Mouse (Mus musculus) retina, embryonic 14.5 days (tissue): ENCODE results near the gene Kif11.

ENCODE experiments used
- DNase-seq: peaks from one replicate; pipeline ENCODE4 v3.0.0-alpha.2; 2015; ENCODE audit warnings: low spot score

The Kif11 gene

DNA sequence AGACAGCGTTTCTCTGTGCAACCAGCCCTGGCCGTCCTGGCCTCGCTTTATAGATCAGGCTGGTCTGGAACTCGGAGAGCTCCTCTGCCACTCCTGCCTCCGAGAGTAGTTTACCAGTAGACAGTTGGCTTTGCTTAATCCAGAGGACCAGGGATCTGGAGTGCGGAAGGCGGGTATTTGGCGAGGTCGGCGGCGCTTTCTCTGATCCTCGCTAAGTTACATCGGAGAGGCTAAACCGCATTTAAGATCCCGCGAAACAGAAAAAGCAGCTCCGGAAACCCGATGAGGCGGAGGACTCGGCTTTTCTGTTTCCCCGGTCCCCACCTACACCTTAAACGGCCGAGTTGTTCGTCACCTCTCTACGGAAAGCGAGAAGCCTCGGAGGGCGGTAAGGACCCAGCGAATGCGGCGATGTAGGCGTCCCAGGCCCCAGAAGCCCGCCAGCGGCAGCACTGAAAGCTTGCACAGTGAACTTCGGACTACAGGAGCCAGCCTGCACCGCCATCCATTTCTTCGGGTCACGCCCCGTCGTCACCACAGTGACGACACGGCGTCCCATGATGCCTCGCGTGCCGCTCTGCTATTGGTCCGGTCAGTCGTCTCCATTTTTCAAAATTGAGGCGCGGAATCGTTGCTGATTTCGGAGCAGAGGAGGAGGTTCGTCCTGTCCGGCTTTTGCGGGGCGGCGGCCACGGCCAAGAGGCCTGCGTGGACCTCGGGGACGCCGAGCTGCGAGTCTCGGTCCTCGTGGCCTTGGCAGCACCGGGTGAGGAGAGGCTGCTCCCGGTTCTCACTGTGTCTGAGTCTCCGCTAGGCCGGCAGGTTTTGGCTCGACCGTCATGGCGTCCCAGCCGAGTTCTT lies at the start of gene Kif11:
TSS of gene Kif11 (plus strand) at position 649 of the 861 bp plus-strand sequence.
- DNase-seq: peak; percentile 97

- DNase-seq: no peak
Observed at GRCm38 (mm10) chr19:37327216-37327615, 49.0 kb upstream of the Kif11 start.

DNA sequence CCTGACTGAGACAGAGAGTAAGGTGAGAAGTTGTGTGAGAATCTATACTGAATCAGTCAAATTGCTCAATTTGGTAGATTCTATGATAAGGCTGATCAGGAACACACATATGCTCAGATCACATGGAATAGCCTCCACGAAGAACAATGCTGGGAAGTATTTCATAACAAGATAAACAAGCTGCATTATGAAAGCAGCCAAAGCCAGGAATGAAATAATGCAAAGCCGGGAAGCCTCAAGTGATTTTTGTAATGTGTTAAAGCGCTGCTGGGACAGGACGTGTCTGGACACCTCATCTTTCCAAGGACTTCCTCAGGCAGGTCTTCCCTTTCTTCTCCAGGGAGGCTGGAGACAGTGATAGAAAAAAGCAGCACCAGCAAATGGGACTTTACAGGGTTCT lies 43.5 kb upstream of the Kif11 start:
- no peak for DNase-seq

- DNase-seq: no peak
Observed at GRCm38 (mm10) chr19:37333357-37333756, 42.8 kb upstream of the Kif11 start.

DNA sequence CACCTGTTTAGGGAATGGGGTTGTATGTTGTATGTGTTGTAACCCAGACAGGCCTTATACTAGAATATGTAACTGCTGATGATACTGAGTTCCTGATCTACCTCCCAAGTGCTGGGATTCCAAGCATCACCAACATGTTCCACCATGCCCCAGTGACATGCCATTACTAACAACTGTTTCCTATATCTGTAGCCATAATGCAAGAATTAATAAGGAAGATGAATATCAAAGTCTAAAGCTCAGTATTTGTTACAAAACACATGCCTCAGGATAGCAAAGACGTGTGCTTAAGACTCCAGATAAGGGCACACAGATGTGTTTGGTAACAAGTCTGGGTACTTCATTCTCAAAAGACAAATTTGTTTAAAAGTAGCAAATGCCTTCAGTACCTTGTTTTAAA lies 40.8 kb upstream of the Kif11 start:
- no peak for DNase-seq

DNA sequence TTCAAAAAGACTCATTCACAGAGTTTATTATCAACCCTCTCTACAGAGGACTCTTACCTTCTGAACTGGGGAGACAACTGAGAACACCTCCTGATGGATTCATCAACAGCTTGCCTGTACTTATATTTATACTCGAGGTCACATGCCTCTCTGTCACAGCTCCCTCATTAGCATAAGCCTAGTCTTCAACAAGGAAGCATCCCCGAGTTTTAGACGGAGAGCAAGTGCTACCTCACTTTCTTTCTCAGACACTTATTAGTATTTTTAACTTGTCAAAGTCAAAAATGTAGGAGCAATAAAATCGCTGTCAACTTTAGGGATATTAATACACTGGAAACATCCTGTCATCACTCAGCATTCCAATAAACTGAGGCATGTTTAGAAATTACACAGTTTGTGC lies 38.5 kb upstream of the Kif11 start, which contains the start of gene Ide:
TSS of gene Ide (minus strand) at position 101 of the 400 bp plus-strand sequence.
- DNase-seq: no peak

GRCm38 (mm10) chr19:37340495-37340894 lies 35.7 kb upstream of the Kif11 start:
- DNase-seq: no peak

DNA sequence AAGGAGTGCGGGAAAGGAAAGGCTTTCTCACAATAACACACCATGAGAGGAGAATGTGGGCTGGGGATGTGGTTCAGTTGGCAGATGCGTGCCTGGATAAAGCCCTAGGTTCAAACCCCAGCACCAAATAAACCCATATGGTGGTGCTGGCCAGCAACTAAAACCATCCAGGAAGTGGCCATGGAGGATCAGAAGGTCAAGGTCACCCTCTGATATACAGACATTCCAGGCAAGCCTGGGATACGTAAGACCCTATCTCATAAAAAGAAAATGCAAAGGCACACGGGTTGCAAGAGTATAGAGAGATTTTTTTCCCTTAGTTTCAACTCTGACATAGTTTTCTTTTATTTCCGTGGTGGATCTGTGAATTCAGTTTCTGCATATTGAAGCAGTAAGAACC lies 35.3 kb upstream of the Kif11 start:
- DNase-seq: no peak

DNA sequence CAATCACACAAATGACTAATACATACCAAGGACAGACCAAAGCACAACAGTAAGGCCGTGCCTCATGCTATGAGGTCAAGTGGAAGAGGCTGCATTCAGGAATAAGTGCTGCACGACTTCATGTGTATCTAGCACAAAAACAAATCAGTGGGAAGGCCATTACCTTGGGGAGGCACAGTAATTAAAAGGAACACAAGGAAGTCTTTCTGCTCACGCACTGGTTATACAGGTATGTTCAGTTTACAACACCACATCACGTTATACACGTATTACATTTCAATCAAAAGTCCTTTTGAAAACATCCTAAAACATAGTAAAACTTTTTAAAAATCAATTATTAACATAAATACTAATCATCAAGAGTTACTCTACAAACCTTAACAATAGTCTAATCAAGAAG lies 32.3 kb upstream of the Kif11 start:
- DNase-seq: no peak

DNA sequence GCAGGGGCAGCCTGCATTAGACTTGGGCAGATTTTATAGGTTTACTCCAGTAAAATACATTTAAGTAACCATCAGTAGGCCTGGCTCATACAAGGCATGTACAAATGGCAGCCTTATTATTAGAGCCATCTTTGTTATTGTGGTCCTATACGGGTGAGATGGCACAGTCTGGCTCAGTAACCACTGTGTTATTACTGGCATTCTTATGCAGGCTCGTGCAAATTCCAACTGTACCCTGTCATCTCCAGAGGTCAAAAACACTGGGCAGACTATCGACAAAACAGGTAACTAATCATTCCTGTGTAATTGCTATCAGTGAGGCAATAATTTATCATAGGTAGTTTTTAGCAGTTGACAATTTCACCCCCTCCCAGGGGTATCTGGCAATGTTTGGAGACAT lies 29.9 kb upstream of the Kif11 start:
- DNase-seq: no peak

- DNase-seq: no peak
Observed at GRCm38 (mm10) chr19:37348331-37348730, 27.9 kb upstream of the Kif11 start.

- no peak for DNase-seq
Observed at GRCm38 (mm10) chr19:37348952-37349351, 27.3 kb upstream of the Kif11 start.

DNA sequence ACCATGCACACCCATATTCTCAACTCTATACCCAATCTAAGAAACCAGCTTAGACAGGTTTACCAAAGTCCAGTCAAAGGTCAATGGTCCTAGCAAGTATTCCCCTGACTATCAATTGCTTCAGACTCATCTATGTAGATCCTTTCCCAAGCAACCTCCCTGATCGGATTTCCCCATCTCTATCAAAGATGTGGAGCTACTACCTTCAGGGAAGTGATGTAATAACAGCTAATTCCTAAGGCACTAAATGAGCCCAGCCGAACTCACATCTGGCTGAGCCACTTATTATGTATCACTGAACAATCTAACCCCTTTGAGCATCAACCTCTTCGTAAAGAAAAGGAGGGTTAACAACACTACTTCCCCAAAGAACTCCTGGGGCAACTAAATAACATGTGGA lies 23.4 kb upstream of the Kif11 start:
- DNase-seq: no peak

- DNase-seq: no peak
Observed at GRCm38 (mm10) chr19:37353331-37353730, 22.9 kb upstream of the Kif11 start.

DNA sequence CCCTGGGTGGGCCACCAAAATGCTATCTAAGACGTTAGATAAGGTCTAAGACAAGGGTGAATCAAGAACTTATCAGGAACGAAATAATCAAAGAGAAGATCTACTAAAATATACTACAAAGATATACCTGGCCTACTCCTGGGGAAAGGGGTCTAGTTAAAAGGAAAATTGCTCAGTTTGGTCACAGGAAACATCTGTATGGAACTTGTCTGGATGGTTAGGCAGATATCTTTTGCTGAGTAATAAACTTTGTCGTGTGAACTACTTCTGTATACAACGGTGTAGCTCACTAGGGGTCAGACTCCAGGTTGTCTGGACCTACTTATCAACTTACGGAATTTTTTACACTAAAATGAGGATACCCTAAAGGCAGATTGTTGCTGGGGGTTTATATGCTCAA lies 16.2 kb upstream of the Kif11 start:
- no peak for DNase-seq

DNA sequence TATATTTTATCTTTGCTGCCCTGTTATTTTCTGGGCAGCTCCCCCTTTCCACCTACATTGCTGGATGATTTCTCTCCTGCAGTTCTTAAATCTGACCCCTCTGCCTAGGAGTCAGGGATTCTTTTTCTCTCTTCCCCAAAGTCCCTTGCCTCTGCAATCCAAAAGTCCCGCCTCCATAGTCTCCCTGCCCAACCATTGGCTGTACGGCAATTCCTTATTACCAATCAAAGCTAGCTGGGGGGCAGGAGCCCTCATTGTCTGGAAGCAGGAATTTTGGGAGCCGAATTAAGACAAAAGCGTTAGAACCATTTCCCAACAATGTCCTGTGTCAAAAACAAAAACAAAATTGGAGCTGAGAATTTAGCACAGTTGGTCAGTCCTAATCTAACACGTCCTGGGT lies 13.7 kb upstream of the Kif11 start:
- no peak for DNase-seq

DNA sequence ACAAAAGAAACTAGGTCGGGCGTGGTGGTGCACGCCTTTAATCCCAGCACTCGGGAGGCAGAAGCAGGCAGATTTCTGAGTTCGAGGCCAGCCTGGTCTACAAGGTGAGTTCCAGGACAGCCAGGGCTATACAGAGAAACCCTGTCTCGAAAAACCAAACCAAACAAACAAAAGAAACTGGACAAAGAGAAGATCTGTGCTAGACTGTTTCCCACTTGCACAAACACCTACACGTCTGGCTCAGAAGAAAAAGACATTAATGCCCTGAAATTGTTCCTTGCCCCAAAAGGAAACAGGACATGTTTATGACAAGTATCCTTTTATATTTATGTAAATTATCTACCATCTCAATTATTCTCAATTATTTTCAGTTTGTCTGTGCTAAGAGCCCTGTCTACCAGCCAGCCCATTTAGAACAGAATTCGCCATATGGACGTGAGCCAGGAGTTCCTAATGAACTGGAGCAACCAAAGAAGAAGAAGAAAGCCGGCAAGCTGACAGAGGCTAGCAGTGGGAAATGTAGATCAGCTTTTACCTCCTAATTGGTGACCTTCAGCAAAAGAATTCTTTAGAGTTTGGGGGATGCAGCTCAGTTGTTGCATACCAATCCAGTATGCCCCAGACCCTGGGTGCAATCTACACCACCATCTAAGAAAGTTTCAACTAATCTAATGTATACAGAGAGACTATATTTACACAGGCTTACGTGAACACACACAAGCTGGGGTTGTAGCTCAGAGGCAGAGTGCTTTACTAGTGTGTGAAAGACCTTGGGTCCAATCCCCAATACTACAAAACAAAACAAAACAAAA lies 12.9 kb upstream of the Kif11 start:
- no peak for DNase-seq

- no peak for DNase-seq
Observed at GRCm38 (mm10) chr19:37368990-37369389, 7.2 kb upstream of the Kif11 start.

GRCm38 (mm10) chr19:37369921-37370320 lies 6.3 kb upstream of the Kif11 start:
- DNase-seq: no peak

DNA sequence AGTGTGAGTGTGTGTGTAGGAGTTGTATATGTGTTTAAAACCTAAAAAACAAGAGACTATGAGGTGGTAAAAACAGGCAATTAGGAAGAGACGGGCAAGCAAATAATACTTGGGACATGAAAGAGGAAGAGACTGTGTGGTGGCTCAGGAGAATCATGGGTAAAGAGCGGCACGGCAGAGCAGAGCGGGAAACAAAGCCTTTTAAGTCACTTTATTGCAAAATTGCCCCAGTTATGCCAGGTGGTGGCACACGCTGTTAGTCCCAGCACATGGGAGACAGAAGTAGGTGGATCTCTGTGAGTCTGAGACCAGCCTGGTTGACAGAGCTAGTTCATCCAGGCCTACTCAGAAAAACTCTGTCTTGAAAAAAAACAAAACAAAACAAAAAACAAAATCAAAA lies 5.8 kb upstream of the Kif11 start:
- DNase-seq: no peak

GRCm38 (mm10) chr19:37374941-37375754 lies 1.1 kb upstream of the Kif11 start:
- DNase-seq: no peak

DNA sequence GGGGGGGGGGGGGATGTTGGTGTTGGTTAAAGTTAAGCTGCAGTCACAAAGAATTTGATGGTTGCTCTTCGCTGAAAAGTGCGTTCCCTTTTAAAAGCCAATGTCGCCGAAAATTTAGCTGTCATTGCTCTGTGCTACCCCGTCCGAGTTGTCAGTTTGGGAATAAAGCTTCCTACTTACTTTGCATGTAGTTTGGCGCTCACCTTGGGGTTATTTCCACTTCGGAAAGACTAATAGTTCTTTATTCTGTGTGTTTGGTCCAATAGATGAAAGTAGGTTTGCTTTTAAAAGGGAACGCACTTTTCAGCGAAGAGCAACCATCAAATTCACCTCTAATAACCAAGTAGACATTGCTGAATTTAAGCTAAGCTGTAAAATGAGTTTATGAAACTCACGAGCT lies 638 bp downstream of the Kif11 start:
- DNase-seq: no peak
